Mouse (Mus musculus) embryonic fibroblast, embryonic 13.5 days (primary cell): ENCODE measurements at regions not wholly inside any gene's neighbourhood (a gene's known extent, or its start where the extent isn't known, plus 50 kb on each side); places are given as distances from the start of the nearest gene placed in this dataset.

Experiments used
- CTCF ChIP-seq: IDR thresholded peaks from 2 replicates; pipeline ENCODE4 v1.5.1; 2011; ENCODE audit warnings: mild to moderate bottlenecking, control low read depth, low read length, moderate library complexity, borderline replicate concordance; ENCODE audit not compliant: insufficient read depth
- POLR2A ChIP-seq: IDR thresholded peaks from 2 replicates; pipeline ENCODE4 v1.6.1; 2011; ENCODE audit warnings: low read depth, mild to moderate bottlenecking, control low read depth, low read length, moderate library complexity

GRCm38 (mm10) chr13:119149141-119149540, 279.3 kb upstream of the Paip1 start:
- TF ChIP-seq CTCF, result no peak
- TF ChIP-seq POLR2A, result no peak
